ENCODE assay signal across 21 mouse cellular contexts in genomic region chr13:97385531-97385930, GRCm38 (mm10).
"Had no signal": no experiment of that assay in that cellular context is flagged by ENCODE, and none has a peak within 500 bp of the region (broad histone marks: within the 10 kb centered on the region; RNA-seq: fewer than 3 reads in every experiment).

No protein-coding gene starts in this region.

- H3K36me3 ChIP-seq: kidney, embryonic 15.5 days; limb, embryonic 12.5 days; limb, embryonic 15.5 days; neural tube, embryonic 12.5 days; neural tube, embryonic 15.5 days had no signal

- ATAC-seq: liver, postnatal 0 days; lung, postnatal 0 days had no signal

- H3K27ac ChIP-seq: kidney, embryonic 15.5 days; limb, embryonic 12.5 days; limb, embryonic 15.5 days; liver, embryonic 14.5 days; neural tube, embryonic 12.5 days; neural tube, embryonic 15.5 days had no signal

- H3K9ac ChIP-seq: kidney, embryonic 15.5 days; limb, embryonic 12.5 days; limb, embryonic 15.5 days; liver, embryonic 14.5 days; liver, postnatal 0 days; lung, embryonic 14.5 days; neural tube, embryonic 12.5 days; neural tube, embryonic 15.5 days had no signal

- H3K27me3 ChIP-seq: kidney, embryonic 15.5 days; limb, embryonic 15.5 days; neural tube, embryonic 12.5 days; neural tube, embryonic 15.5 days had no signal

- H3K4me2 ChIP-seq: kidney, embryonic 15.5 days; limb, embryonic 12.5 days; limb, embryonic 15.5 days; liver, embryonic 11.5 days; lung, embryonic 14.5 days; midbrain, embryonic 11.5 days; neural tube, embryonic 12.5 days; neural tube, embryonic 15.5 days had no signal

- DNase-seq: kidney, adult 8-10 months; kidney, postnatal 10 days; kidney, postnatal 36 days; left cerebral cortex, postnatal 4 days; liver, postnatal 0 days; lung, embryonic 14.5 days; midbrain, embryonic 14.5 days; right cerebral cortex, postnatal 25 days; spleen, adult 18-20 months; thymus, adult 2 months; thymus, postnatal 14 days; thymus, postnatal 4 days had no signal

- H3K4me3 ChIP-seq: kidney, embryonic 15.5 days; limb, embryonic 12.5 days; limb, embryonic 15.5 days; neural tube, embryonic 12.5 days; neural tube, embryonic 15.5 days had no signal

- H3K9me3 ChIP-seq: kidney, embryonic 15.5 days; limb, embryonic 12.5 days; limb, embryonic 15.5 days; neural tube, embryonic 12.5 days; neural tube, embryonic 15.5 days had no signal
